Mouse (Mus musculus) CD4-positive, CD25-positive, alpha-beta regulatory T cell (primary cell): ENCODE data around the gene Il1f9. TPM values are rescaled to one million over a fixed set of nuclear protein-coding genes. Genes with fewer than 3 reads are reported as not detected.

Experiments used
- polyA plus RNA-seq: library from polyadenylated mRNA; unstranded; fragments of 100-300 nt; shearing (Covaris generic); gene quantifications from one replicate; pipeline ENCODE4 v1.2.1, GENCODE M21; 2017

Il1f9 gene
- not detected for polyA plus RNA-seq

DNA sequence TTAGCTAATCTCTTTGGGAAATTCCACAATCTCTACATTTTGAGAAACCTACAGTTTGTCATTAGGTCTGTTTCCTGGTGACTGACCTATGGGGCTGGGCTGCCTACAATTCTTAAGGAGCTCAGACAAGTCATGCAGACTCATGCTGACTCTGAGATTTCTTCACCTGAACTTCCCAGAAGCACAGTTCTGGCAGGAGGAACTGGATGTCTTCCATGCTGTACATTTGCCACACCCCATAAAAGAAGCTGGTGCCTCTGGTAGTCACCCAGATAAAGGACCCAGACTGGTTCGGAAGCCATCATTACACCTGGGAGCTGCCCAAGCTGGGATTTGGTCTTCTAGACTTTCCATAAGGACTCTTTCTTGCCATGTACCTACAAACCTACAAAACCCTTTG is at the start of gene Il1f9:
TSS of gene Il1f9 (plus strand) at position 301 of the 400 bp plus-strand sequence.

DNA sequence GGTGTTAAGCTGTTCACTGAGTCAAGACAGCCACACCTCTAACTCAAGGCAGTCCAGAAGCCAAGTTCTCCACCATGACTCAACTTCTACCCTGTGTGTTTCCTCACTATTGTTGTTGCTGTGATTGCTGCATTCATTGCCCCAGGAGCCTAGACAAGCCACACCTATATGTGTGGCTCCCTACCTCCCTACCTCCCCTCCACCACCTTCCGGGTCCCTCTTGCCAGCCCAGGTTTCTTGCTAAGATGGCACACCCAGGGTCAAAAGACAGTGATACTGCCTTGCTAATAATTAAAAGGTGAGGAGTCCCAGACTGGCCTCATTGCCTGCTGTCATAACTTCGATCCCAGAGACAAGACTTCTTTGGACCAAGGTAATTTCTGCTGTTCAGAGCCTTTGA is 33.4 kb upstream of the Il1f9 start, which contains the start of gene Il1f8:
TSS of gene Il1f8 (plus strand) at position 301 of the 400 bp plus-strand sequence.

DNA sequence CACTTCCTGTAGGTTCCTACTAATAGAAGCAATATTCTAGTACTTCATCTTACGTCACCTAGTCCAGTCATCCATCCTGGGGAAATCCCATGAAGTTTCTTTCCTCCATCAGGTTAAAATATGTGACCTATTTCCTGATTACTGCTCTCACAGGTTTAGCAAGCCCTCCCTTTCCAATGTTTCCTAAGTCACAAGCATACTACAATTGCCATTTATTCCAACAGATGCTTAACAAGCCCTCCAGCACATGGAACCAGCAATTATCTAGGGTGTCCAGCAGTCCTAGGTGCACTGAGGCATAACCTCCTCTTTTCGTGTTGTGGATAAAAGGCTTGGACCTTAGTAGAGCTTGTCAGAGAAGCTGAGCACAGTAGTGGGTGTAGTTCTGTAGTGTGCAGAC is 28.8 kb downstream of the Il1f9 start, which contains the start of gene Il1f6:
TSS of gene Il1f6 (plus strand) at position 301 of the 400 bp plus-strand sequence.

Other genes with a start within 250 kb of the Il1f9 start
- gene Hnmt, start 137.1 kb upstream of the Il1f9 start, polyA plus RNA-seq = not detected
- not detected for gene Tbpl2, start 89.9 kb upstream of the Il1f9 start, polyA plus RNA-seq
- not detected for gene Il1f8, start 33.3 kb upstream of the Il1f9 start, polyA plus RNA-seq
- gene Il1f6, start 28.9 kb downstream of the Il1f9 start, polyA plus RNA-seq = not detected
- not detected for gene Il1f5, start 90.5 kb downstream of the Il1f9 start, polyA plus RNA-seq
- gene Il1f10, start 104.7 kb downstream of the Il1f9 start, polyA plus RNA-seq = not detected
- gene Il1rn, start 150.4 kb downstream of the Il1f9 start, polyA plus RNA-seq = 0.75 TPM
- 145 TPM for gene Psd4, start 181.1 kb downstream of the Il1f9 start, polyA plus RNA-seq